Mouse (Mus musculus) E14TG2a.4 (cell line): ENCODE results near the gene B4galt2.
A peak's percentile ranks its signal among the peaks of the same experiment; 100 is the strongest.

Experiments
- H3K27me3 ChIP-seq: 2 replicates; pipeline ENCODE4 v1.6.1; 2014; ENCODE audit warnings: low read length, control low read depth; ENCODE audit not compliant: insufficient read depth
- H3K36me3 ChIP-seq: 2 replicates; pipeline ENCODE4 v1.6.1; 2014; ENCODE audit warnings: low read length, control low read depth; ENCODE audit not compliant: insufficient read depth
- H3K4me1 ChIP-seq: replicated peaks from 2 replicates; pipeline ENCODE4 v1.6.1; 2014; ENCODE audit warnings: low read depth, low read length, control low read depth
- H3K4me3 ChIP-seq: replicated peaks from 2 replicates; pipeline ENCODE4 v1.5.1; 2014; ENCODE audit warnings: mild to moderate bottlenecking, low read length
- H3K9me3 ChIP-seq: 2 replicates; pipeline ENCODE4 v1.6.1; 2014; ENCODE audit warnings: low read length, control low read depth
- CTCF ChIP-seq: conservative IDR thresholded peaks from 2 replicates; pipeline ENCODE4 v1.5.1; 2014; ENCODE audit warnings: low read length
- NANOG ChIP-seq: IDR thresholded peaks from 2 replicates; pipeline ENCODE4 v1.6.1; 2014; ENCODE audit warnings: borderline replicate concordance, low read length, mixed read lengths
- POU5F1 ChIP-seq: IDR thresholded peaks from 2 replicates; pipeline ENCODE4 v1.6.1; 2014; ENCODE audit warnings: low read length, borderline replicate concordance

B4galt2 gene

DNA sequence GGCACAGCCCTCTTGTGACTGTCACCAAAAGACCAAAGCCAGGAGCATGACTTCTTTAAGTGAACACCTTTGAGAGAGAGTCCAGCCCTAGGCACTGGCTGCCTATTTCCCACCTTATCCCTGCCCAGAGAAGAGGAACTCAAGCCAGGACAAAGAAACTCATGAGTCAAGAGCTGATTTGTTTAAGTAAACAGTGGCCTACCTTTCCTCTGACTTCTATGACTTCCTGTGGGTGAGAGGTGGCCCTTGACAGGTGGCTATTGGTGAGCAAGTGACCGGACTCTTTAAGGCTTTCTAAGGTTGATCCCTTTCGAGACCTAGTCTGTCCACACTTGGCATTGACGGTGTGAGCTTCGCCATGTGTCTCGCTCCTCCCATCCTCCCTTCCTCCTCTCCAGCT lies 42.5 kb downstream of the B4galt2 start:
- no peaks in the 10 kb centered on the region for H3K9me3 ChIP-seq
- no peak overlapping the region for H3K4me3 ChIP-seq
- TF ChIP-seq NANOG (no peak), CTCF (no peak), POU5F1 (no peak)
- peaks cover 53% of the 10 kb centered on the region for H3K27me3 ChIP-seq
- H3K4me1 ChIP-seq, result peaks cover 10% of the 10 kb centered on the region
- H3K36me3 ChIP-seq, result peaks cover 6% of the 10 kb centered on the region

DNA sequence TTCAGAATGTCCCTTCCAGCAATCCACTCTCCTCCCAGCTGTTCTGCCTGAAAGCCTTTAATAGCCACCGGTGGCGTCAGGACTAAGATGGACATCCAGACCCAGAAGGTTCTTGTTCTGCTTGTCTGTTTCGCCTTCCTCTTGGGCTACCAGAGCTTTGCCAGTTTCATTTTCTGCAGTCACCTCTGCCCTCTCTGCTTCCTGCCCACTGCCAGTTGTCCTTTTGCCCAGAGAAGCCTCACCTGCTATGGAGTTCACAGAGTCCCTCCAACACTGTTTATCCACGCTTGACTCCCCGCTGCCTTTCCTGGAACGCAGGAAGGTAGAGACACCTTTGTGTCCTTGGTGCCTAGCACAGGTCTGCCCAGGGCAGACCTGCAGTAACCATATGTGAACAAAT lies 43.9 kb downstream of the B4galt2 start:
- no peaks in the 10 kb centered on the region for H3K36me3 ChIP-seq
- H3K4me1 ChIP-seq, result peaks cover 16% of the 10 kb centered on the region
- TF ChIP-seq NANOG, result no peak
- no peak for TF ChIP-seq CTCF
- TF ChIP-seq POU5F1, result no peak
- H3K27me3 ChIP-seq, result peaks cover 52% of the 10 kb centered on the region
- no peak overlapping the region for H3K4me3 ChIP-seq
- H3K9me3 ChIP-seq, result no peaks in the 10 kb centered on the region

DNA sequence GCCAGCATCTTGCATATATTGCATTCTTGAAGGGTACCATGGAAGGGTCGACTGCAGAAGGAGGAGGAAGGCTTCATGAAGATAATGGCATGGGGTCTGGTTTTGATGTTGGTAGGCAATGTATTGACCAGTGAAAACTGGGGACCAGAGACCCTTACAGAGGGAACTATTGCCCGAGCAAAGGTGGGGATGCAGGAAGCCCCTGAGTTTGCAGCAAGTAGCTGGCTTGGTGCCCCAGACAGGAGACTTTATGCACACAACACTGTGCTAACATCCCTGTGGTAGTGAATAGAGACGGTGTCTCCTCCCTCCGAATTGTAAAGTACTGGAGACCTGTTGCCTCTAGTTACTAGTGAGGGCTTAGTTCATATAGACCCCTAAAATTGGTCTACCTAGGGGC lies 46.0 kb downstream of the B4galt2 start:
- TF ChIP-seq NANOG (no peak), CTCF (no peak), POU5F1 (no peak)
- Histone ChIP-seq H3K27me3 (peaks cover 59% of the 10 kb centered on the region), H3K9me3 (no peaks in the 10 kb centered on the region)

DNA sequence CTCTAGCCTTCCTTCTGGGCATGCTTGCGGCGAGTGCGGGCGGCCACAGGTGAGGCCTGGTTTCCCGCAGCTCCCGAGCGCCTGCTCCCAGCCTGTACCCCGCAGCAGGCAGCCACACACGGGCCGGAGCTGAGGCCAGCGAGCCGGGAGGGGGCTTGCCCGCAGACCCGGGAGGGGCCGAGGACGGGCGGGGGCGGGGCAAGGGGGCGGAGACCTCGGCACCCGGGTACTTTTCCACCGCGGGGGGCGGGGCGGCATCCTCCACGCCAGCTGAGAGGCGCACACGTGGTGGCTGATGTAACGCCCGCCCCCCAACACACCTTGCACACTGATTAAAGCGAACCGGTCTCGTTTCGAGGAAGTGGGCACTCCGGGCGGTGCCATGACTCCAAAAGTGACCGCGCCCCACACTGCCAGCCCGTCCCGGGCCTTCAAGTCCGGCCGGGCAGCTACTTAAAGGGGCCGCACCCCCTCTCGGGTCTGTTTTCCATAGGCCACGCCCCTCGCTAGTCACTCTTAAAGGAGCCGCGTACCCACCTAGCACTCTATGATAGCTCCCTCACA lies 47.0 kb downstream of the B4galt2 start:
- H3K36me3 ChIP-seq, result no peaks in the 10 kb centered on the region
- peaks cover 65% of the 10 kb centered on the region for H3K27me3 ChIP-seq
- H3K4me1 ChIP-seq, result peaks cover 28% of the 10 kb centered on the region
- TF ChIP-seq POU5F1 (no peak), NANOG (no peak), CTCF (no peak)
- H3K9me3 ChIP-seq, result no peaks in the 10 kb centered on the region
- H3K4me3 ChIP-seq, result peak overlapping the region; percentile 94

More for the DNA sequence above, 46.0 kb downstream of the B4galt2 start:
- H3K36me3 ChIP-seq, result no peaks in the 10 kb centered on the region
- peaks cover 22% of the 10 kb centered on the region for H3K4me1 ChIP-seq
- H3K4me3 ChIP-seq, result no peak overlapping the region; the same call in 1 of the 2 replicates

DNA sequence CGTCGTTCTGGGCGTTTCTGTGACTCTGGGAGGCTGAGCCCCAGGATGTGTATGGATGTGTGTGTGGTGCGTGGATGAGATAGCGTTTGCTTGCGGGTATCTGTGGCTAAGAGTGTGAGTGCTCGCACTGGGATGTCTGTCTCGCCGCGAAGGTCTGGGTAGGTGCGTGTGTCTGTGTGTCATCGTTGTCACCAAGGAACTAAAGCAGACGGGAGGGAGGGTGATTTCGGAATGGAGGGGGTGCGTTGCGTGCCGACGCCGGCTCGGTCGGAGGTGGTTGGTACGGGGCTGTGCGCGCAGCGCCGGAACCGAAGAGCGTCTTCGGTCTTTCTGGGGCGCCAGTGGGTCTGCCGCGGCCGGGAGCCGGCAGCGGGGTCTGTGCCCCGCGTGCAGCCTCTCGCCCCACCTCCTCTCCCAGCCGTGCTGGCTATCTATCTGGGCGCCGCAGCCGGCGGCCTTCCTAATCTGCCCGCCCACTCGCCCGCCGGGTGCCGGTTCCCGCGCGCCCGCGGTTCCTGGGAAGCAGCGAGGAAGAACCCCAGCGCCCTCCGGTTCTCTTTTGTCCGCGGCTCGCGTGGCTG lies 47.7 kb downstream of the B4galt2 start:
- H3K9me3 ChIP-seq, result no peaks in the 10 kb centered on the region
- H3K4me1 ChIP-seq, result peaks cover 28% of the 10 kb centered on the region

GRCm38 (mm10) chr4:117834845-117835530 lies 48.3 kb downstream of the B4galt2 start:
- Histone ChIP-seq H3K4me3 (peak overlapping the region; percentile 94), H3K36me3 (no peaks in the 10 kb centered on the region), H3K4me1 (peaks cover 34% of the 10 kb centered on the region), H3K9me3 (no peaks in the 10 kb centered on the region), H3K27me3 (peaks cover 71% of the 10 kb centered on the region)
- TF ChIP-seq NANOG (no peak), CTCF (no peak), POU5F1 (no peak)

More for the DNA sequence above, 47.7 kb downstream of the B4galt2 start:
- peak overlapping the region; percentile 94 for H3K4me3 ChIP-seq
- TF ChIP-seq NANOG, result no peak
- TF ChIP-seq POU5F1, result no peak
- TF ChIP-seq CTCF, result no peak
- peaks cover 71% of the 10 kb centered on the region for H3K27me3 ChIP-seq
- H3K36me3 ChIP-seq, result no peaks in the 10 kb centered on the region

GRCm38 (mm10) chr4:117834457-117834844 lies 48.8 kb downstream of the B4galt2 start, which contains the start of gene Slc6a9:
TSS of gene Slc6a9 (plus strand) at chr4:117834506.
- TF ChIP-seq CTCF, result no peak
- no peak for TF ChIP-seq NANOG
- TF ChIP-seq POU5F1, result no peak
- peaks cover 69% of the 10 kb centered on the region for H3K27me3 ChIP-seq

GRCm38 (mm10) chr4:117831920-117832691 lies 51.2 kb downstream of the B4galt2 start:
- Histone ChIP-seq H3K27me3 (peaks cover 55% of the 10 kb centered on the region), H3K4me1 (peaks cover 33% of the 10 kb centered on the region), H3K9me3 (no peaks in the 10 kb centered on the region), H3K36me3 (no peaks in the 10 kb centered on the region), H3K4me3 (no peak overlapping the region)
- TF ChIP-seq NANOG (no peak), CTCF (no peak), POU5F1 (no peak)

More at GRCm38 (mm10) chr4:117834457-117834844, 48.8 kb downstream of the B4galt2 start, which contains the start of gene Slc6a9:
- Histone ChIP-seq H3K4me1 (peaks cover 38% of the 10 kb centered on the region), H3K36me3 (no peaks in the 10 kb centered on the region), H3K9me3 (no peaks in the 10 kb centered on the region), H3K4me3 (peak within 1 kb of the TSS; percentile 94)
